Mouse (Mus musculus) midbrain, postnatal 0 days (tissue): Measurements from ENCODE around the gene Bcorl1. TPM values are rescaled to one million over a fixed set of nuclear protein-coding genes. Genes with fewer than 3 reads are reported as not detected.

Source experiments
- ATAC-seq: fragments of 200-750 bp; cut with Nextera tagmentation; 2 replicates; pipeline ENCODE4 v1.8.0; 2017; ENCODE audit warnings: moderate number of reproducible peaks, mild to moderate bottlenecking, moderate TSS enrichment, moderate library complexity; ENCODE audit not compliant: low FRiP score
- DNase-seq: peaks from one replicate; pipeline ENCODE4 v3.0.0-alpha.2; 2015; ENCODE audit warnings: low spot score
- H3K27ac ChIP-seq: fragments of 300-500 bp; sonication (generic); 2 replicates; pipeline ENCODE4 v1.5.1; 2014; ENCODE audit warnings: low read depth, mild to moderate bottlenecking, low read length, mixed read lengths
- H3K27me3 ChIP-seq: fragments of 300-500 bp; sonication (generic); 2 replicates; pipeline ENCODE4 v1.6.1; 2014; ENCODE audit warnings: low read length, control low read depth, mixed read lengths; ENCODE audit not compliant: insufficient read depth
- H3K36me3 ChIP-seq: fragments of 300-500 bp; sonication (generic); 2 replicates; pipeline ENCODE4 v1.6.1; 2014; ENCODE audit warnings: low read length, control low read depth, mixed read lengths; ENCODE audit not compliant: insufficient read depth
- H3K4me1 ChIP-seq: fragments of 300-500 bp; sonication (generic); 2 replicates; pipeline ENCODE4 v1.6.1; 2014; ENCODE audit warnings: mild to moderate bottlenecking, control low read depth, antibody characterized with exemption, low read length, mixed read lengths; ENCODE audit not compliant: insufficient read depth
- H3K4me2 ChIP-seq: fragments of 300-500 bp; sonication (generic); 2 replicates; pipeline ENCODE4 v1.6.1; 2014; ENCODE audit warnings: low read depth, mild to moderate bottlenecking, low read length, mixed read lengths; ENCODE audit not compliant: poor library complexity, severe bottlenecking
- H3K4me3 ChIP-seq: fragments of 300-500 bp; sonication (generic); 2 replicates; pipeline ENCODE4 v1.5.1; 2014; ENCODE audit warnings: low read depth, mild to moderate bottlenecking, low read length, moderate library complexity
- H3K9ac ChIP-seq: fragments of 300-500 bp; sonication (generic); replicated peaks from 2 replicates; pipeline ENCODE4 v1.6.1; 2014; ENCODE audit warnings: mild to moderate bottlenecking, low read length, moderate library complexity, mixed read lengths; ENCODE audit not compliant: poor library complexity, severe bottlenecking
- H3K9me3 ChIP-seq: fragments of 300-500 bp; sonication (generic); 2 replicates; pipeline ENCODE4 v1.6.1; 2016; ENCODE audit warnings: low read length, control low read depth
- CTCF ChIP-seq: IDR thresholded peaks from 2 replicates; pipeline ENCODE4 v1.5.1; 2016; ENCODE audit warnings: antibody characterized with exemption, mild to moderate bottlenecking
- WGBS: fragments of 180-500 bp; shearing (Covaris S2); extraction: QIAGEN DNeasy Blood & Tissue Kit; methylation state at CpG from one replicate; pipeline ENCODE4 v1.1.7; 2014; 5-methylcytosine and 5-hydroxymethylcytosine counted together
- polyA plus RNA-seq: library from polyadenylated mRNA; unstranded; fragments of >200 nt; fragmentation: Nextera tagmentation; extraction: Ambion mirVana; gene quantifications from 2 replicates; pipeline ENCODE4 v1.2.1, GENCODE M21; 2015
- total RNA-seq: library from RNA; depleted of rRNA; stranded (reverse); fragments of >200 nt; gene quantifications from 2 replicates; pipeline ENCODE4 v1.2.3, GENCODE M21; 2014

The Bcorl1 gene
- total and polyA plus RNA-seq, 2 experiments from 2014 or later, result 4.7 to 13.5 TPM

DNA sequence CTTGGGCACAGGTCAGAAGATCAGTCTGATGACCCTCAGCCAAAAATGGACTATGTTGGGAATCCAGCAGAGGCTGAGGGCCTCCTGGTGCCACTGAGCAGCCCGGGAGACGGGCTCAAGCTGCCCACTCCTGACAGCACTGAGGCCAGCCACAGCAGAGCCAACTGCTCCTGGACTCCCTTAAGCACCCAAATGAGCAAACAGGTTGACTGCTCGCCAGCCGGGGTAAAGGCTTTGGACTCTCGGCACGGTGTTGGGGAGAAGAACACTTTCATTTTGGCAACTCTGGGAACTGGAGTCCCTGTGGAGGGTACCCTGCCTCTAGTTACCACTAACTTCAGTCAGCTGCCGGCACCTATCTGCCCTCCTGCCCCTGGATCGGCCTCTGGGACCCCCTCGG, 26.7 kb downstream of the Bcorl1 start:
- H3K36me3 ChIP-seq, result peaks cover 3% of the 10 kb centered on the region; the same call in 1 of the 2 replicates
- no peak for TF ChIP-seq CTCF
- H3K27me3 ChIP-seq, result no peaks in the 10 kb centered on the region
- WGBS, result 86% methylated on average over 9 of the region's 9 CpGs
- no peak overlapping the region for H3K27ac ChIP-seq
- no peak for DNase-seq
- H3K9me3 ChIP-seq, result no peaks in the 10 kb centered on the region
- H3K4me3 ChIP-seq, result no peak overlapping the region
- no peak overlapping the region for H3K4me2 ChIP-seq
- ATAC-seq, result no peak
- no peak overlapping the region for H3K9ac ChIP-seq
- no peaks in the 10 kb centered on the region for H3K4me1 ChIP-seq

DNA sequence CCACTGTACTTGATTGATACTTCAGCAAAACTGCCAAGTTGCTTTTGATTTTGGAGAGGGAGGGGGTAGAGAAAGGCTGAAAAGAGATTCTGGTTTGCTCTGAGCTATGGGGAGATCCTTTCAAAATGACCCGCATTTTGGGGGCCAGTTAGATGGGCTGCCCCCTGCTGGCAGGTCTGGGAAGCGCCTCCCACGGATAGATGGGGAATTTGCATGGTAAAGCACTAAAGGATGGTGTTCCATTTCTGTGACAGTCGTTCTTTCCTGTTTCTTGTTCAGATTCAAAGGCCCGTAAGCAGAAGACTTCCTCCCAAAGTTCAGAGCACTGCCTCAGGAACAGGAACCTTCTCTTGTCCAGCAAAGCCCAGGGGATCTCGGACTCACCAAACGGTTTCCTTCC, 42.5 kb downstream of the Bcorl1 start:
- Histone ChIP-seq H3K36me3 (0 out of 2 replicates have a peak, but pooled peaks cover 6% of the 10 kb centered on the region), H3K9me3 (no peaks in the 10 kb centered on the region), H3K4me3 (no peak overlapping the region), H3K4me2 (no peak overlapping the region), H3K27ac (no peak overlapping the region), H3K9ac (no peak overlapping the region), H3K4me1 (no peaks in the 10 kb centered on the region), H3K27me3 (no peaks in the 10 kb centered on the region)
- peak; percentile 73 for TF ChIP-seq CTCF
- no peak for ATAC-seq
- DNase-seq, result no peak
- 50% methylated on average over 7 of the region's 7 CpGs for WGBS

DNA sequence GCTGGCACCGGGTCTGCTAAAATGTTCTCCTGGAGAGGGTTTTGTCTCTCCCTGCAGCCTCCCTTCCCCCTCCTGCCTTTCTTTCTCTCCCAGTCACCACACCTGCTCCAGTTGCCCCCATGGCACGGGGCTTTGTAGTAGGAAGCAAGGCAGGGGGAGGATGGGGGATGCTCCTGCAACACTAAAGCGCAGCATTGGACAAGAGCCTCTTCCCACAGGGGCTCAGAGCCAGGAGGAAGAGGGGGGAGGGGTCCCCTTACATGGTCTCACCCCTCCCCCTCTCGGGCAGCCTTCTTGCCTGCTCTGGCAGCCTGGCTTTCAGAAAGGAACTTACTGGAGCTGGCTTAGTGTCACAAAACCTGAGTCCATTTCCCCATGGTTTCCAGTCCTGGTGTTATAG, 44.8 kb downstream of the Bcorl1 start:
- 42% methylated on average over 4 of the region's 4 CpGs for WGBS
- ATAC-seq (no peak), DNase-seq (peak; percentile 18)
- Histone ChIP-seq H3K36me3 (peaks cover 8% of the 10 kb centered on the region; the same call in 1 of the 2 replicates), H3K4me1 (no peaks in the 10 kb centered on the region), H3K9me3 (no peaks in the 10 kb centered on the region), H3K4me3 (no peak overlapping the region), H3K27ac (no peak overlapping the region), H3K27me3 (no peaks in the 10 kb centered on the region), H3K4me2 (no peak overlapping the region), H3K9ac (no peak overlapping the region)
- no peak for TF ChIP-seq CTCF

DNA sequence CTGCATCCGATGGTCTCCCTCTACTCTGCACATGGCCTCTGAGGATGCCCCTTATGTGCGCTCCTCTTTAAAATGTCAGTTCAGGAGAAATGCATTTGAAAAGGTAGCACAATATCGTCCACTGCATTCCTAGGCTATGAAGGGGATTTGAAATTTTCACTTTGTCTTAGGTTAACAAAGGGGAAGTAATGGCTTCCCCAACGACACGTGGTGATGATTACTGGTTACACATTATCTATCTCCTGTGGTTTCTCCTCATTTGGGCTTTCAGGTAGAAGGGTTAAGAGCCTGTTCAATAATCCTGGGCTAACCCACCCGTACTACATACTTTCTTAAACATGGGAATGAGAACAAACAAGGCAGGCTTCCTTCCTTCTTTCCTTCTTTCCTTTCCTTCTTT, 48.2 kb downstream of the Bcorl1 start:
- TF ChIP-seq CTCF, result no peak
- no peak overlapping the region for H3K4me2 ChIP-seq
- peaks cover 17% of the 10 kb centered on the region for H3K36me3 ChIP-seq
- WGBS, result 90% methylated on average over 6 of the region's 6 CpGs
- H3K9ac ChIP-seq, result no peak overlapping the region
- DNase-seq (no peak), ATAC-seq (no peak)
- H3K4me3 ChIP-seq, result no peak overlapping the region
- H3K9me3 ChIP-seq, result no peaks in the 10 kb centered on the region
- no peak overlapping the region for H3K27ac ChIP-seq
- no peaks in the 10 kb centered on the region for H3K4me1 ChIP-seq
- no peaks in the 10 kb centered on the region for H3K27me3 ChIP-seq

DNA sequence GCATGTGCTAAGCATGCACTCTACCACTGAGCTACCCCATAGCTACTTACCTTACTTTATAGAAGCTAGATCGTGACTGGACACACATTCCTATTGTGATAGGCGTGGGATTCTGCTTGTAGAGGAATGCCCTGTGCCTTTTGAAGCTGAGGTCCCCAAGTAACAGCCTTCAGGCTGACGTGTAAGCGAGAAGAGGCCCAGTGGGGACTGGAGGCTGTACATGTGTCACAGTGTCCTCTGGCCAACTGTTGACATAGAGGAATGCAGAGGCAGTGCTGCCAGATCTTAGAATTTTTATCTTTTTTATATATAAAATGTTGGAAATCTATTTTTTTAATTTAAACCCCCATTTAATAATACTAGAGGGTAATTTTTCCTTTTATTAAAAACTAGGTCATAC, 58.8 kb downstream of the Bcorl1 start:
- Histone ChIP-seq H3K4me1 (no peaks in the 10 kb centered on the region), H3K36me3 (peaks cover 18% of the 10 kb centered on the region; the same call in 1 of the 2 replicates), H3K4me3 (no peak overlapping the region), H3K9ac (no peak overlapping the region), H3K27ac (no peak overlapping the region), H3K4me2 (no peak overlapping the region), H3K9me3 (no peaks in the 10 kb centered on the region), H3K27me3 (no peaks in the 10 kb centered on the region)
- WGBS, result 76% methylated on average over 4 of the region's 4 CpGs
- DNase-seq (no peak), ATAC-seq (no peak)
- no peak for TF ChIP-seq CTCF

DNA sequence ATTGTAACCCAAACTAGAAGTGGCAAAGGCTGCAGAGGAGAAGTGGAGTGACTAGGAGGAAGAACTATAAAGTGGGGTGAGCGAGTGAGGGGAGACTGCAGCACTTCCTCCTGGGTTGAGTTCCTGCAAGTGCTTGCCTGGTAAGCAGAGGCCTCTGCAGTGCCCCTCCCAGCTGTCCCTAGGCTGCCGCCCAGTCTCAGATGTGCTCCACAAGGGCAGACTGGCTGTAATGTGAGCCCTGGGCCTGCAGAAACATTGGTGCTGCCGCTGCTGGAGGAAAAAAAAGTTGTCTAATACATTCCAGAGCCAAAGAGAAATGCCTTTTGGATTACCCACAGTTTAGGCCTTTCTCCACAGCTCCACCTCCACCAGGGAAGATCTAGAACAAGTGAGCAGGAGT, 64.0 kb downstream of the Bcorl1 start:
- H3K9ac ChIP-seq, result no peak overlapping the region
- peaks cover 13% of the 10 kb centered on the region; the same call in 1 of the 2 replicates for H3K36me3 ChIP-seq

More for the DNA sequence above, 64.0 kb downstream of the Bcorl1 start:
- H3K27ac ChIP-seq, result no peak overlapping the region
- no peak overlapping the region for H3K4me3 ChIP-seq
- ATAC-seq, result no peak
- no peaks in the 10 kb centered on the region for H3K4me1 ChIP-seq
- no peak for TF ChIP-seq CTCF
- no peaks in the 10 kb centered on the region for H3K27me3 ChIP-seq
- 54% methylated on average over 3 of the region's 3 CpGs for WGBS
- H3K9me3 ChIP-seq, result no peaks in the 10 kb centered on the region
- no peak overlapping the region for H3K4me2 ChIP-seq
- no peak for DNase-seq
